Mouse (Mus musculus): Measurements from ENCODE around the gene Eif4ebp2. TPM values are rescaled to one million over a fixed set of nuclear protein-coding genes. Genes with fewer than 3 reads are reported as not detected.
A peak's percentile ranks its signal among the peaks of the same experiment; 100 is the strongest.
"Not testable (repeated sequence)": the region's sequence is repeated elsewhere in the genome, so short reads cannot be mapped to it uniquely, and the experiment has no call there.

Eif4ebp2 gene
- total RNA-seq, 2 experiments from 2014 or later = 46.2 to 51.2 TPM

DNA sequence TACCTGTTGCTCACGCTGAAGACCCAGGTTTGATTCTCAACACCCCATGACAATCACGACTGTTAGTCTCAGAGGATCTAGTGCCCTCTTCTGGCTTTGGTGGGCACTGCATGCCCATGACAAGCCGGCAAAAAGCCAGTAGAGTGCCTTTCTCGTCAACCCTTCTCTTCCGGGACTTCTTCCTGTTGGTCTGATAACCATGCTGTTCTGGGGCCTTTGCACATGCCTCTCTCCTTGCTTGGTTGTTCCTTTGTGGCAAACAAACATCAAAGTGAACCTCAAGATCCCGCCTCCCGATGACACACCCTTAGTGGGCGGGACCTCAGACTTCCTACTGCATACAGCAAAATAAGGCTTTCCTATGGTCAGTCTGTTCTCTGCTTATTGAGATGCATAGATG lies 13.8 kb upstream of the Eif4ebp2 start:
- no peak for DNase-seq (ENCODE audit: low spot score in 2 of 2)

DNA sequence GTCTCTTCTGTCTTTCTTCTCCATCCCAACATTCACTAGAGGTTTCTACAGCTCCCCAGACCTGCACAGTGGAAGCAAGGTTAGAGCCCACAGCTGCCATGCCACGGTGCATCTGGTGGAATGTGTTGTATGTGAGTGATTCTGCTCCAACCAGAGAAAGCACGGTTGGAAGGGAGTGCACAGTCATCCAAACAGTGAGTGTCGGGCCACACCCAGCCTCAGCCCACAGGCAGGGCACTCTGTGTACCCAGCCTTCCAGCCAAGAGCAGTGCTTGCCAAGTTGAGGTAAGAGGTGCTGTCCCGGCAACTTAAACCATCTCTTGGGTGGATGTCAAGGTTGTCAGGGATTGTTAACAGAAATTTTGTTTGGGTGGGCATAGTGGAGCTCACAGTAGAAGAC lies 12.5 kb upstream of the Eif4ebp2 start:
- DNase-seq (ENCODE audit: low spot score in 2 of 2) = no peak

DNA sequence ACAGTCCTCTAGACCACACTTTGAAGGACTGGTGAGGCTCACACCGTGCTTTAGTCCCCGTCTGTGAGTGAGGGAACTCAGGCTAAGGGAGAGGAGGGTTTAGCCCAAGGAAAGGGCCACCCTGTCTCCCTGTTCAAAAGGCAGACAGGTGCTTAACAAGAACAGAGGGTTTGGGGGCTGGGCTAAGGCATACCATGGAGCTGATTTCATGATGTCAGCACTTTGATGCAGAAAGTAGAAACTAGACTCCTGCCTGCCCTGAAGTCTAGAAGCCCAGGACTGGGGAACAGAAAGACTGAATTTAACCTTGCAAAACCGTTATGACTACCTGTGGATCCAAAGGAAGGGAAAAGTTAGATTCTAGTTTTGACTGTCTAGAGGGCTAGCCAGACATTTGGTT lies 4.7 kb upstream of the Eif4ebp2 start:
- DNase-seq (ENCODE audit: low spot score in 2 of 2) = no peak

DNA sequence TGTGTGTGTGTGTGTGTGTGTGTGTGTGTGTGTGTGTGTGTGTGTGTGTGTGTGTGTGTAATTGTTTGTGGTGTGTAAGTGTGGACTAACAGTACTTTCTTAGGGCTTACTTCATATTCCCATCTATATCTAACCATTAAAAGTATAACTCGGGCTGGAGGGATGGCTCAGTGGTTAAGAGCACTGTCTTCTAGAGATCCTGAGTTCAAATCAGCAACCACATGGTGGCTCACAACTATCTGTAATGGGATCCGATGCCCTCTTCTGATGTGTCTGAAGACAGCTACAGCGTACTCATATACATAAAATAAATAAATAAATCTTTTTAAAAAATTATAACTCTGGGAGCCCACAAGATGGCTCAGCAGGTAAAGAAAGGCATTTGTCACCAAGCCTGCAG lies 710 bp upstream of the Eif4ebp2 start:
- not testable (repeated sequence) for DNase-seq (ENCODE audit: low spot score in 2 of 2)

DNA sequence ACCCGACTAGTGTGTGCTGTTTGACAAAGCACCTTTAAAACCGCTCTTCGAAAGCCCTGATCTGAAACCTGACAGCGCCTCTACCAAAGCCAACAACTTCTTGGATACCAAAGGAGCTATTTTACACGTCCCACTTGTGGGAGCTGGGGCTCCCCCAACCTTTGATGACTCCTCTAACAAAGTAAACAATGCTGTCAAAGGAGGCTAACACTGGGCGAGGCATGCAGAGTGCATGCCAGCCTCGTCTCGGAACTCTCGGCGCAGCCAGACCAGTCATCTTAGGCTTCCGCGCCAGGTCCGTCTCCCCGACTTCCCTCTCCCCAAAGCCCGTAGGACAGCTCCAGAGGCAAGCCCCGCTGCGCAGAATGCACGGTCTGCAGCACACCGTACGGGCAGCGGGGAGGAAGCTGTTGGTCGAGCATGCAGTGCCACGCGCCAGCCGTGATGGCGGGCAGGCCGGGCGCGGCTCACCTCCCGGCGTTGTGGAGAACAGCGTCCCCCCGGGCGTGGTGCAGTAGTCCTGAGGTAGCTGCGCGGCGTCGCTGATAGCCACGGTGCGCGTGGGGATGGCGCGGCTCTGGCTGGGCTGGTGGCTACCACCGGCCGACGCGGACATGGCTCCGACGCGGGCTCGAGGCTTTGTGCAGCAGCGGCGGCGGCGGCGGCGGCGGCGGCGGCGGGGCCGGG lies 387 bp downstream of the Eif4ebp2 start:
- peak in 1 of 2 experiments; percentile 46 for DNase-seq (ENCODE audit: low spot score in 2 of 2)

DNA sequence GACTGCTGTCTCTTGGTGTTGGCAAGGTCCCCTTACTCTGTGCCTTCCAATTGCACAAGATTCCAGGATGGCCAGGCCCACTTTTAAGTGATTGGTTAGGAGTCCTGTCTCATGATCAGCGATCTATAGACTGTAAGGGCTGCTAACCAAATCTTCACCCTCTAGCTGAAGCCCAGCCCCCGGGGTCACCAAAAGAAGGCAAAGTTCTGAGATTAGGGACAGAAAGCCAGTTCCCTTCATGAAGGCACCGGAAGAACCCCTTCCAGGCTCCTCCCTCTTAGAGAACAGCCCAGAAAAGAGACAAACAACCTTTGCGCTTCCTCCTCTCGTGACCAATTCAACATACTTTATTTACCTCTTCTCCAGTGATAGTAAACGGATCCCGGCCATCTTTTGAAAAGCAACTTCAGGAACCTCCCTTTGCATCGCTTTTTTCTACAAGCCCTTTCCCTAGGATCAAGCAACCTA lies 964 bp downstream of the Eif4ebp2 start:
- DNase-seq (ENCODE audit: low spot score in 2 of 2) = no peak

DNA sequence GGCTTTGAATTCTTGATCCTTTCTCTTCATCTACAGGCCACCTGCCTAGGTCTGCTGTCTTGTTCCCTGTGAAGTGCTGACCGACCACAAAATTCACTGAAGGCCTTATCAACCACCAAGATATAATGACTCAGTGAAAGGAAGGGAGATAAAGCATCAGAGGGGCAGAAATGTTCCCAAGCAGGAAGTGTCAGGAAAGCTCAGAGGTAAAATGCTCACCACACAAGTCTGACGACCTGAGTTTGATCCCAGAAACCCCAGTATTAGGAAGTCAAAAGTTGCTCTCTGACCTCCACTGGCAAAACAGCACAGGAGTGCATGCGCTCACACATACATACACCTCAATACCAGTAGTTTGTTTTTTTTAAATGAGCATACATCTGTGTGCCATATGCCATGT lies 3.6 kb downstream of the Eif4ebp2 start:
- no peak for DNase-seq (ENCODE audit: low spot score in 2 of 2)

DNA sequence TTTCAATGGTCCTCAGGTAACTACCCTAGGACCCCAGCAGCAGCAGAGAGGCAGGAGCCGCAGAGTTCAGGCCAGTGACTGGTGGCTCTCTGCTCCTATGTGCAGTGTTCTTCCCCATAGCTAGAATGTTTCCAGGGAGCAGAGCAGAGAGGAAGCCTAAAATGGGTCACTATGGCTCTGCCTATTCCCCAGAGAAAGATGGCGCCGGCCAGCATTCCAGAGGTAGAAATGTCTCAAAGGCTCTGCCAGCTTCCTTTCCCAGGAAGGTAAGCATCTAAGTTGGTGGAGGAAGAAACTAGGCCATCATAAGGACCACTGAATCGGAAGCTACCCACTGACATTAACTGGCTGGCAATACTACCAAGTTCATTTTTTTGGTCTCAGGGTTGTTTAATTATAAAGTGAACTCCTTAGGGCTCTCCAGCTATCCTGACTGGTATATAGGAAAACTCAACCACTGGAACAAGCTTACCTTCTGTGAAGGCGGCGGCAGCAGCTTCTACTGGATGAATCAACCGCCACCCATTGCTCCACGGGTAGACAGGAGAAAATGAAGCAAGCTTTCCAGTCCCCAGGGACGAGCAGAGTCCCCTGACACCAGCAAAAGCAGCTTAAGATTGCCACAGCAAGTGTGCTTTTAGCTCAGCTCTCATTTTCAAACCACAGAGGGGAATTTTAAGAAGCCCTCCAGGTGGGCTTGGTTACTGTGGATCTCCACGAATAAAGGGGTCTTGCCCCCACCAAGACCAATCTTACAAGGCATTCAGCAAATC lies 4.7 kb downstream of the Eif4ebp2 start:
- no peak for DNase-seq (ENCODE audit: low spot score in 2 of 2)

DNA sequence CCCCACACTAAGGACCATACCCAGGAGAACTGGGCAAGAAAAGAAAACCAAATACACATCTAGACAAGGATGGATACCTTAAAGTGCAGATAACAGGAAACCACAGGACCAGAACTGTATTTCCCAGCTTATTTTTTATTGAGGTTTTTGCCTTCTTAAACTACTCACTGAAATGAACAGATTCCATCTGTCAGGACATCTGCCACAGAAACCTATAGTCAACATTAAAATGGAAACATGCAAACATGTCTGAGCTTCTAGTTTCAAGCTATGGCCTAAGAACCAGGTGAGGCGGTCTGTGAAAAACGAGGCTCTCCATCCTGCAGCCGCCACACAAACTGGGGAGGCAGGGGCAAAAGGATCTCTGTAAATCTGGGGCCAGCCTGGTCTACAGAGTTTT lies 7.4 kb downstream of the Eif4ebp2 start:
- no peak for DNase-seq (ENCODE audit: low spot score in 2 of 2)

DNA sequence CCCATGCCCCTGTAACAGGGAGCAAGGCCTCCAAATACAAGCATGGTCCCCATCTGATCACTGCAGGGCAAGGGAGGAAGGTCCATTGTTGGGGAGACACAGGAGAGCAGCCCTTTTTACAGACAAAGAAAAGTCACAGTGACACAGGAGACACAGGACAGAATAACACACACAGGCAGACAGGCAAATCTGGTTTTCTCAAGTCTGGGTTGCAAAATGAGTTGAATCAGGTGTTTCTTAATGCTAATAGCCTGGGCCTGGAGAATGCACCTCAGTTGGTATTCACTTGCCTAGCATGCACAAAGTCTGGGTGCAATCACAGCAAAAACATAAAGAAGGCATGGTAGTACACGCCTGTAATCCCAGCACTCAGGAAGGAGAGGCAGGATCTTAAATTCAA lies 8.6 kb downstream of the Eif4ebp2 start:
- no peak for DNase-seq (ENCODE audit: low spot score in 2 of 2)

DNA sequence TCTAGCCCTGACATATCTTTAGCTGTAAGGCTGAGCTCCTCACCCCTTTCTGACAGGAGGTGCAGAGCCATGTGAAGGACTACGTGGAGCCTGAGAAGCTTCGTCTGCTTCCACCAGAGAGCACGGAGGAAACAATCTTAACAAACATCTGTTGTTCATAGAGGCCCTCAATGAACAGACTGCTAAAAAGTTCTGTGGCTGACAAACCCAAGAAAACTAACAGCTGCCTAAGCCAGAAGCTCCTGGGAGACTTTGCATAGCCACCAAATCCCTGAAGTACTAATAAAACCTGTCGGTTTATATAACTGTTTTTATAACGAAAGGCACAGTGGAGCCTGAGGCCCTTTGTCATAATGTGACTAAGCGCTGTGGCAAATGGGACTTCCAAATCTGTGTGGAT lies 9.0 kb downstream of the Eif4ebp2 start:
- DNase-seq (ENCODE audit: low spot score in 2 of 2) = no peak

DNA sequence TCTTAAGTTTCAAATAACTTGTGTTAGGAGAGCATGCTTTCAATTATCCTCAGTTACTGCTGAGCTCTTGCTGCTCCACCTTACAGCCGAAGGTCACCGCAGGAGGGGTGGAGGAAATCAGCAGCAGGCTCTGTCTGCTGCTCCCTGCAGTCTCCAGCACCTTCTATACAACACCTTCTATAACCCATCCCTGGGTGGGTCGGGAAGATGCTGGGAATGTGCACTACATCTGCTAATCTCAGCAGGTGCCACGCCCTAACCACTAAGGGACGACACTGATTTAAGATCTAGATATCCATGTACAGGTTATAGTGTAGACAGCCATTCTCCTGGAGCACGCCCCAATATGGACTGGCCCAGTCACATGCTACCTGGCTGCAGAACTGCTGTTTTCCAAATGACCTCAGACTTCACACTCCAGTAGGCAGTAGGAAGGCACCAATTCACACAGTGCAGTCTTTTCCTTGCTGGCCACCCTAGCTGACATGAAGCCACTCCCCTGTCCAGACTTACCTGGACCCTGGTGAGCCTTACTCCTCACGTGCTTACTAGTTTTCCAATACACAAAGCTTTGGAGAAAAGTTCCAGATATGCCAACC lies 12.2 kb downstream of the Eif4ebp2 start:
- no peak for DNase-seq (ENCODE audit: low spot score in 2 of 2)

DNA sequence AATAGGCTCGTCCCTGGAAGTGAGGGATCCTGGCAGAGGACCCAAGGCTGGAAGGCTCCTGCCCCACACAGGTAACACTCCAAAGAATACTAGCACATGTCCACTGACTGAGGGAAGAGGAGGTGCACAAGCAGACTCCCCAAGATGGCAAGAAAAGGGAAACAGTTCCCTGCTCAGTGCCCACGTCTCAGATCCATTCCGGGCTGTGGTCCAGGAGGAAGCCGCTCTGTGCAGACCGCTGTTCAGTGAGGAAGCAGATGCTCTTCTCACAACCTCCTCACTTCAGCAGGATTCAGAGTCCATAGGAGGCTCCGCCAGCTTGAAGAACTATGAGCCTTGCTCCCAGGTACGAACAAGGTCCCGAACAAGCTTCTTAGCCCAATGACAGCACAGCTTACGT lies 21.1 kb downstream of the Eif4ebp2 start:
- no peak for DNase-seq (ENCODE audit: low spot score in 2 of 2)

DNA sequence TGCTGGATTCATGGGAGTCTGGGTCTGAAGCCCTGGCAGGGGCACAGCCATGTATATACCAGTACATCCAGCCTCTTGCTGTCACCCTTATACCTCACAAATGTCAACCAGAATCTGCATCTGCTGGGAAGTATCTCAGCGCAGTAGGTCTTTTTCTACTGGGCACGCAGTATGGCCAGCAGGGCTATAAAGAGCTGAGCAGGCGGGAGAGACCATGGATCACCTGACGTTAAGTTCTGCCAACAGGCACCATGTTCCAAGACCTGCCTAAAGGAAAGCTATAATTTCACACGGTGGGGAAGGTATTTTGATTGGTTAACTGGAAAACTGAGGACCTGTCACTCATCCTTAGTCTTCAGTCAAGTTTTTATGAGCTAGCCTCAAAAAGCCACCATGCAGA lies 23.4 kb downstream of the Eif4ebp2 start:
- no peak for DNase-seq (ENCODE audit: low spot score in 2 of 2)

DNA sequence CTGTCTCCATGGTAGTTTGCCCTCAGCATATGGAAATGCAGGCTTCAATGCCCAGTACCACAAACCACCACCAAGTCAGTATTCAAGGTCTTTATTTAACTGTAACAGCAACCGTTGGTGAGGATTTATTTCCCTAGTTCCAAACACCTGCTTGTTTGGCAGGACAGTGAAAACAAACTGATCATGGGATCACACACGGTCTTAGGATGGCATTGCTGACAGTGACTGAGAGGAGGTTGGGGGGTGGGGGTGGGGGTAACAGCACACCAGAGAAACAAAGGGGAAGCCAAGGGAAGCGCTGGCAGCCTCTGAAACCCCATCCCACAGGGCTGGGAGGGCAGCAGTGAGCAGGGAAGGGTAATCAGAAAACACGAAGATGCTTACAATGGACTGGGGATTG lies 24.0 kb downstream of the Eif4ebp2 start:
- DNase-seq (ENCODE audit: low spot score in 2 of 2) = no peak

DNA sequence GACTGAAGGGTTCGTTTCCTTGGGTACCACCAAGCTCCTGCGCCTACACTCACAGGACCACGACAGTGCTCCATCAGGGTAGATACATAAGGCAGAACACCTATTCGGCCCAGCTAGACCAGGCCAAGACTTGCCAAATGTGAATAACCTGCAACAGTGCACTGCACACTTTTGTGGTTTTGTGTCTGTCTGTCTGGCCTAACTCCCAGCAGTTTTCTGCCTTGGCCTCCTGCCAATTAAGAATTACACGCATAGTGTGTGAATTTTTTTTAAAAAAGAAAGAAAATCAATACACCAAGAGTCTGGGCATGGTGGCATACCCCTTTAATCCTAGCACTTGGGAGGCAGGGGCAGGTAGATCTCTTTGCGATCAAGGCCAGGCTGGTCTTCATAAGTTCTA lies 24.5 kb downstream of the Eif4ebp2 start:
- no peak for DNase-seq (ENCODE audit: low spot score in 2 of 2)

DNA sequence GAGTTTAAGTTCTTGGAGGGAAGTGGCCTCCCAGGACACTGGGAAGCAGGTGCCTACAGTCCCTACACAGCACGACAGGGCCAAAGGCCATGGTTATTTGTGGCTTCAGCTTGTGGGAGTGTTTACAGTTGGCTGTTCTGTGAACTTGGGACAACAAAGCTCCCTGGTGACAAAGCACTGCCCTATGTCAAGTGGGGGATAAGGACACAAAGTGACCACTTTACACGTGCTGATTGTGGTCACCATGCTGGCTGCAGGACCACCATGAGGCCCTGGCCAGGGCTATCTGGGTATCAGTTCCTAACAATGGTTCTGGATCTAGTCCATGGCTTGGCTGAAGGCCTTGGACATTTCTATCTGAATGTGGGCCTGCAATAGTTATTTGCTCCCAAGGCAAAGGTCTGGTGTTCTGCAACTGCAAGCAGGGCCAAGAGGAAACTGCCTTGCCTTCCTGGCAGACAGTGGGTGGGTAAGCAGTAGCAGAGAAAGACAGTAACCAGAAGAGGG lies 26.2 kb downstream of the Eif4ebp2 start:
- DNase-seq (ENCODE audit: low spot score in 2 of 2) = no peak

DNA sequence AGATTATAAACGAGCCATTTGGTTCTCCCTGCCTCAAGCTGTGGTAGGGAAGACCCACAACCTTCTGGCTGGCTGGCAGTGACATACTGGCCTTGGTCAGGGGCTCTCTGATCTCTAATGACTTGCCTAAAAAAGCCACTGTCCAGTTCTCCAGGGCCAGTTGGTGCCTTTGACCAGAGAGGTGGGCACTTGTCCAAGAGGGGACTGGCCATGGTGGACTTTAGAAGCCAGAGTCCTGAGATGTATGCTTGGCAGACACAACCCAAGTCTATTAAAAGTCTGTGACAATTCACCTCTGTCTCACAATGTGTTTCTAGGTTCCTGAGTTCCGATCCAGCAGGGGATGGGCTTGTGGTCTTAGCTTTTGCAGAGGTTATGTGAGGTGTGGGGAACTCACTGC lies 27.4 kb downstream of the Eif4ebp2 start:
- no peak for DNase-seq (ENCODE audit: low spot score in 2 of 2)

DNA sequence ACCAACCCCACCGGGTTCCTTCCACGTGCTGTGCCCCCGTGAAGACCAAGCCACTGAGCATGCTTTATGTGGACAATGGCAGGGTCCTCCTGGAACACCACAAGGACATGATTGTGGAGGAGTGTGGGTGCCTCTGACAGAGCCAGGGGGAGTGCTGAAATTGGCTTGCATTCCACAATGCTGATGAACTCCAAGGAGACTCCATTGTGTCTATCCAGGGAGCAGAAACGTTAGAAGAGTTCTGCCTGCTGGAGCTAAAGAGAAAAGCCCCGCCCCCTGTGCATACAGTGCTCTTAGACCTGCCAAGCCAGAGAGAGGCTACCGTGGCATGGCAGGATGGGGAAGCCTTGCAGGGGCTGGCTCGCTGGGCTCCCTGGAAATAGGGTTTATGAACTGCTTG lies 28.0 kb downstream of the Eif4ebp2 start:
- DNase-seq (ENCODE audit: low spot score in 2 of 2) = no peak

DNA sequence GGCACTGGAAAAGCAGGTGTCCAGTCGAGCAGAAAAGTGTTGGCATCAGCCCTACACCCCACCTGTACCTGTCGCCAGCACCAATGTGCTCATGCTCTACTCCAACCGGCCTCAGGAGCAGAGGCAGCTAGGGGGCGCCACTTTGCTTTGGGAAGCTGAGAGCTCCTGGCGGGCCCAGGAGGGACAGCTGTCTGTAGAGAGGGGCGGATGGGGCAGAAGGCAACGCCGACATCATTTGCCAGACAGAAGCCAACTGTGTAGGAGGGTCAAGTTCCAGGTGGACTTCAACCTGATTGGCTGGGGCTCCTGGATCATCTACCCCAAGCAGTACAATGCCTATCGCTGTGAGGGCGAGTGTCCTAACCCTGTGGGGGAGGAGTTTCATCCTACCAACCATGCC lies 29.2 kb downstream of the Eif4ebp2 start:
- no peak for DNase-seq (ENCODE audit: low spot score in 2 of 2)

DNA sequence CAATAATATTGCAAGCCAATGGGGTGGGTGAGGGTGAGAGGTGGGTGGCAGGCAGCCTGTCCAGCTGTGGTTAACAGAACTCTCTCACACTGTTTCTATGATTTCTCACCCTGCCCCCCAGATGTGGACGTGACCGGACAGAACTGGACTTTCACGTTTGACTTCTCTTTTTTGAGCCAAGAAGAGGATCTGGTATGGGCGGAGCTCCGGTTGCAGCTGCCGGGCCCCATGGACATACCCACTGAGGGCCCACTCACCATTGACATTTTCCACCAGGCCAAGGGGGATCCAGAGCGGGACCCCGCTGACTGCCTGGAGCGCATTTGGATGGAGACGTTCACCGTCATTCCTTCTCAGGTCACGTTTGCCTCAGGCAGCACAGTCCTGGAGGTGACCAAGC lies 29.6 kb downstream of the Eif4ebp2 start:
- no peak for DNase-seq (ENCODE audit: low spot score in 2 of 2)

DNA sequence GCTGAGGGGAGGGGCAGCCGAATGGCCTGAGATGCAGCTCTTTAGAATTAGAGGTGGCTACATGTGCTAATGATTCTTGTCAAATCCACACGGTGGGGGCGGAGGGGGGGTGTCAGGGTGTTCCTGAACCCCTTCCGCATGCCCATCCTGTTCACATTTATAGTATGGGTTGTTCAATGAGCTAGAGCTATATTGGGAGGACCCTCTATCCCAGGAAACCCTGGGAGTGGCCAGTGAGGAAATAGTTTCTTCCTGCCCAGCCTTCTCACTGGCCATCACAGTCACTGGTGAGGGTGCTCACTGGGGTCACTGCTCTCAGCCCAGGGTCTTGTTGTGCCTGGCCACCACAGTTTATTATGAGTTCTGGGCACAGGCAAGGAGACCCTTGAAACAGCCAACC lies 32.5 kb downstream of the Eif4ebp2 start:
- DNase-seq (ENCODE audit: low spot score in 2 of 2) = no peak
